Mouse (Mus musculus) stomach, embryonic 15.5 days (tissue): ENCODE measurements around the gene Sgms2. TPM values are rescaled to one million over a fixed set of nuclear protein-coding genes. Genes with fewer than 3 reads are reported as not detected.
A peak's percentile ranks its signal among the peaks of the same experiment; 100 is the strongest.

Source experiments
- ATAC-seq: fragments of 200-750 bp; cut with Nextera tagmentation; 2 replicates; pipeline ENCODE4 v1.8.0; 2017; ENCODE audit warnings: low read depth, moderate number of reproducible peaks, moderate TSS enrichment; ENCODE audit not compliant: insufficient read depth, low FRiP score
- H3K27ac ChIP-seq: fragments of 300-500 bp; sonication (generic); 2 replicates; pipeline ENCODE4 v1.5.1; 2015; ENCODE audit warnings: mild to moderate bottlenecking, inconsistent platforms
- H3K27me3 ChIP-seq: fragments of 300-500 bp; sonication (generic); replicated peaks from 2 replicates; pipeline ENCODE4 v1.6.1; 2015; ENCODE audit warnings: inconsistent platforms
- H3K36me3 ChIP-seq: fragments of 300-500 bp; sonication (generic); 2 replicates; pipeline ENCODE4 v1.6.1; 2015; ENCODE audit warnings: inconsistent platforms
- H3K4me1 ChIP-seq: fragments of 300-500 bp; sonication (generic); 2 replicates; pipeline ENCODE4 v1.6.1; 2015; ENCODE audit warnings: inconsistent platforms
- H3K4me2 ChIP-seq: fragments of 300-500 bp; sonication (generic); 2 replicates; pipeline ENCODE4 v1.6.1; 2015; ENCODE audit warnings: mild to moderate bottlenecking, inconsistent platforms
- H3K4me3 ChIP-seq: fragments of 300-500 bp; sonication (generic); replicated peaks from 2 replicates; pipeline ENCODE4 v1.5.1; 2015; ENCODE audit warnings: inconsistent platforms
- H3K9ac ChIP-seq: fragments of 300-500 bp; sonication (generic); 2 replicates; pipeline ENCODE4 v1.6.1; 2015; ENCODE audit warnings: inconsistent platforms
- H3K9me3 ChIP-seq: fragments of 300-500 bp; sonication (generic); 2 replicates; pipeline ENCODE4 v1.6.1; 2016; ENCODE audit warnings: inconsistent platforms
- WGBS: fragments of 180-500 bp; shearing (Covaris S2); methylation state at CpG from one replicate; pipeline ENCODE4 v1.1.7; 2015; 5-methylcytosine and 5-hydroxymethylcytosine counted together
- polyA plus RNA-seq: library from polyadenylated mRNA; unstranded; fragments of >200 nt; fragmentation: Nextera tagmentation; extraction: Ambion mirVana; gene quantifications from 2 replicates; pipeline ENCODE4 v1.2.1, GENCODE M21; 2015

Gene Sgms2
- polyA plus RNA-seq, 1 experiment from 2014 or later = 10.7 TPM

- Histone ChIP-seq H3K27ac (no peak overlapping the region), H3K27me3 (no peaks in the 10 kb centered on the region), H3K4me3 (no peak overlapping the region), H3K9me3 (no peaks in the 10 kb centered on the region), H3K4me2 (no peak overlapping the region), H3K4me1 (no peaks in the 10 kb centered on the region), H3K36me3 (peaks cover 6% of the 10 kb centered on the region; the same call in 1 of the 2 replicates), H3K9ac (no peak overlapping the region)
- 82% methylated on average over 4 of the region's 4 CpGs for WGBS
- ATAC-seq = no peak
These were observed 164.6 kb downstream of the Sgms2 start for GRCm38 (mm10) chr3:131326637-131327036.

GRCm38 (mm10) chr3:131322081-131322815 lies 169.0 kb downstream of the Sgms2 start:
- H3K9ac ChIP-seq = no peak overlapping the region
- no peaks in the 10 kb centered on the region for H3K9me3 ChIP-seq
- H3K4me3 ChIP-seq = no peak overlapping the region
- no peak overlapping the region for H3K27ac ChIP-seq
- no peak for ATAC-seq
- no peak overlapping the region for H3K4me2 ChIP-seq
- H3K27me3 ChIP-seq = no peaks in the 10 kb centered on the region
- 69% methylated on average over 14 of the region's 14 CpGs for WGBS
- no peaks in the 10 kb centered on the region for H3K4me1 ChIP-seq
- no peaks in the 10 kb centered on the region for H3K36me3 ChIP-seq

DNA sequence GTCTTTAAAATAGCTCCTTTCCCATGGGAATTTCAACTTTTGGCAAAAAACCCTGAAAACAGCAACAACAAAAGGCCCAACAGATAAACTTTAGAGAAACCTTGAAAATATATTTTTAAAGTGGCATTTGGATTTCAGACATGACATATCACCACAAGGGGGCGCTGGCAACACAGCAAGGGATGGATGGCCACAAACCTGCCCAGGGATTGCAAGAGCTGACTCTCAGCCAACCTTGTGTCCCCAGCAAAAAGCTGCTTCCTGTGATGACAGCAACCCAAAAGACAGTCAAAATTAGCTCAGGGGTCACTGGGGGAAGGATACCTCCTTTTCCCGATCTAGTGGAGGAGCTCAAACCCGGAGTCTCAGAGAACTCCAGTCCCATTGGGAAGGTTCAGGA lies 171.0 kb downstream of the Sgms2 start:
- H3K9ac ChIP-seq = no peak overlapping the region
- ATAC-seq = no peak
- H3K27me3 ChIP-seq = no peaks in the 10 kb centered on the region
- H3K4me1 ChIP-seq = no peaks in the 10 kb centered on the region
- H3K4me3 ChIP-seq = no peak overlapping the region
- H3K4me2 ChIP-seq = 0 out of 2 replicates have a peak overlapping the region, but pooled peaks have one; percentile 8
- 3% methylated on average over 3 of the region's 3 CpGs for WGBS
- no peaks in the 10 kb centered on the region for H3K9me3 ChIP-seq
- no peak overlapping the region for H3K27ac ChIP-seq
- H3K36me3 ChIP-seq = no peaks in the 10 kb centered on the region

- Histone ChIP-seq H3K36me3 (no peaks in the 10 kb centered on the region), H3K4me1 (no peaks in the 10 kb centered on the region), H3K27ac (no peak overlapping the region), H3K27me3 (no peaks in the 10 kb centered on the region), H3K9me3 (no peaks in the 10 kb centered on the region), H3K4me3 (no peak overlapping the region), H3K9ac (no peak overlapping the region), H3K4me2 (no peak overlapping the region)
- no peak for ATAC-seq
- WGBS = 59% methylated on average over 2 of the region's 2 CpGs
These were observed 173.0 kb downstream of the Sgms2 start for GRCm38 (mm10) chr3:131318211-131318610.

DNA sequence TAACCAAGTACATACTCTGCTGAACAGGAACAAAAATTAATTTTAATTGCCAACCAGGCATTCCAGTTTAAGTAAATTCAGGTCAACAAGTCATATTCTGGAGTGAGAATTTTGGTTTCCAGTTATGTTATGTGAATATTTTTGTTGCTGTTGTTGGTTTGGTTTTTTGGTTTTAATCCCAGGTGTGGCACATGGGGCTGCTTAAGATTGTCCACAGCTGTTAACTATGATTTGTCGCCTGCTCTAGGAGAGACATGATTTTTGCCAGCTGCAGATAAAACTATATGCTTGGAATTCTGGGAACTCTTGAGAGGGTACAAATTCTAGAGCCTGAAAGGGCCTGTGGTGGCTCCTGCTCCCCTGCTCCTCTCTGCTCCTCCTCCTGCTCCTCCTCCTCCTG lies 174.1 kb downstream of the Sgms2 start:
- no peak overlapping the region for H3K4me3 ChIP-seq
- ATAC-seq = no peak

DNA sequence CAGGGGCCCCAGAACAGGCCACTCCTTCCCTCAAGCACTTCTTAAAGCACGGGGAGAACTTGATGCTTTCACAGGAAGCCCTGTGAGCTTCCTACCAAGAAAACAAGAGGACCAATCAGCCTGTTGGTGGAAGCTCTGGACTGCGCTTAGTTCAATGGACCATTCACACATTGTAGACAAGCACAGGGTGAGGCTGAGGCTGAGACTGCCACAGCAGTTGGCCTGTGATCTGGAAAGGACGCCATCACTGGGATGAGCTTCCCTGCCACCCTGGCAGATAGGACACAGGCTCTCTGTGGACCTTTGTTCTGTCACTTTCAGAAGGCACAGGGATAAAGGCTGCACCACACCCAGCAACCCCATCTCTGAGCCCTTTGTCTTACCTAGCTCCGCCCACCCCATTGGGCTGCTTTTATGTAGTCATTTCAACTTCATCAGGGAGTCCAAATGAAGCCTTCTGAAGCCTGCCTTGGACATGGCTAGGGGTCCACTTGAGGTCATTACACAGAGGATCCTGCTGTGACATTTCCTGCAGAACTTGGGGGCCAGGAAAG lies 175.2 kb downstream of the Sgms2 start:
- no peak for ATAC-seq
- Histone ChIP-seq H3K9me3 (no peaks in the 10 kb centered on the region), H3K4me1 (no peaks in the 10 kb centered on the region), H3K9ac (no peak overlapping the region), H3K4me3 (no peak overlapping the region), H3K27me3 (no peaks in the 10 kb centered on the region), H3K36me3 (no peaks in the 10 kb centered on the region), H3K27ac (no peak overlapping the region), H3K4me2 (no peak overlapping the region)
- WGBS = 61% methylated on average over 4 of the region's 4 CpGs

More for the DNA sequence above, 174.1 kb downstream of the Sgms2 start:
- no peaks in the 10 kb centered on the region for H3K27me3 ChIP-seq
- no peaks in the 10 kb centered on the region for H3K9me3 ChIP-seq
- no peak overlapping the region for H3K27ac ChIP-seq
- H3K4me1 ChIP-seq = no peaks in the 10 kb centered on the region
- H3K9ac ChIP-seq = no peak overlapping the region
- no peaks in the 10 kb centered on the region for H3K36me3 ChIP-seq
- 74% methylated on average over 1 of the region's 1 CpGs for WGBS
- H3K4me2 ChIP-seq = no peak overlapping the region

DNA sequence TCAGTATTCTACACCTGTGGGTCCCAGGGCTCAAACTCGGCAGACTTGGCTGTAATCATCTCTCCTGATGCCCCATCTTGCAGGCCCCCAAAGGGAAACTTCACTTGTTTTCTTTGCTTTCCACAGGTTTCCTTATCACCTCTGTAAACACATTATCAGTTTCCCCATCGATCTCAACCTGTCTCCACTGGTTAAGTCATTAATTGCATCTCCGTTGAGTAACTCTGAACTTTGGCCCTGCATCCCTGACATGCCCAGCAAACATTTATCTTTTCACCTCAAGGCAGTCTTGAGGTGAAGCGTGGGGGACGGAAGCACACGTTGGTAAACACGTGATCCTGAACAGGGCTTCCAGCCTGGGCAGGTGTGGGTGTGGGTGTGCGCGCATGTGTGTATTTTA lies 178.9 kb downstream of the Sgms2 start:
- Histone ChIP-seq H3K4me3 (no peak overlapping the region), H3K9ac (no peak overlapping the region), H3K36me3 (no peaks in the 10 kb centered on the region), H3K27me3 (no peaks in the 10 kb centered on the region), H3K4me2 (no peak overlapping the region), H3K4me1 (no peaks in the 10 kb centered on the region), H3K27ac (no peak overlapping the region), H3K9me3 (no peaks in the 10 kb centered on the region)
- WGBS = 33% methylated on average over 9 of the region's 9 CpGs
- ATAC-seq = no peak

GRCm38 (mm10) chr3:131310572-131310971 lies 180.6 kb downstream of the Sgms2 start:
- Histone ChIP-seq H3K27me3 (no peaks in the 10 kb centered on the region), H3K4me3 (no peak overlapping the region), H3K4me2 (no peak overlapping the region), H3K4me1 (no peaks in the 10 kb centered on the region), H3K27ac (no peak overlapping the region), H3K9me3 (no peaks in the 10 kb centered on the region), H3K36me3 (no peaks in the 10 kb centered on the region), H3K9ac (no peak overlapping the region)
- ATAC-seq = no peak
- WGBS = 76% methylated on average over 4 of the region's 4 CpGs

DNA sequence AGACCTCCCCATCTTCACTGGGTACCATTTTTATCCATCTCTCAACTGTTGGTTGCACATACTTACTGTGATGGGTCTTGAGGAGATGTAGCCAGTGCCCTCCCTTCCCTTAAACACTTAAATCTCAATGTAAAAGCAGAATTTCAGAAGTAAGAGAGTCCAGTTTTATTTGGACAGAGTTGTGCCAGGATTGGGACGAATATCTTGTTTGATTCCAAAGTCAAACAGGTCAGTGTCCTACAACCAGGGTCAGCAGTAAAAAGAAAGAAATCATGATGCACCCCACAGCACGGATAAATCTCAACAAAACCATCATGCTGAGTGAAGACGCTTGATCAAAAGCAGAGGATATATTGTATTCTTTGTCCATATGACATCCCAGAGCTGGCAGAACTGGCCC lies 183.4 kb downstream of the Sgms2 start:
- 91% methylated on average over 3 of the region's 3 CpGs for WGBS
- ATAC-seq = no peak
- no peaks in the 10 kb centered on the region for H3K36me3 ChIP-seq

GRCm38 (mm10) chr3:131306255-131306654 lies 185.0 kb downstream of the Sgms2 start:
- no peak overlapping the region for H3K9ac ChIP-seq
- no peaks in the 10 kb centered on the region for H3K9me3 ChIP-seq
- H3K36me3 ChIP-seq = no peaks in the 10 kb centered on the region
- ATAC-seq = no peak
- 88% methylated on average over 7 of the region's 7 CpGs for WGBS
- H3K4me2 ChIP-seq = no peak overlapping the region
- H3K27me3 ChIP-seq = no peaks in the 10 kb centered on the region
- H3K4me1 ChIP-seq = 0 out of 2 replicates have a peak, but pooled peaks cover 5% of the 10 kb centered on the region
- no peak overlapping the region for H3K27ac ChIP-seq
- H3K4me3 ChIP-seq = no peak overlapping the region

More for the DNA sequence above, 183.4 kb downstream of the Sgms2 start:
- no peaks in the 10 kb centered on the region for H3K9me3 ChIP-seq
- no peak overlapping the region for H3K4me3 ChIP-seq
- H3K4me1 ChIP-seq = no peaks in the 10 kb centered on the region
- H3K27me3 ChIP-seq = no peaks in the 10 kb centered on the region
- H3K27ac ChIP-seq = no peak overlapping the region
- no peak overlapping the region for H3K9ac ChIP-seq
- no peak overlapping the region for H3K4me2 ChIP-seq

DNA sequence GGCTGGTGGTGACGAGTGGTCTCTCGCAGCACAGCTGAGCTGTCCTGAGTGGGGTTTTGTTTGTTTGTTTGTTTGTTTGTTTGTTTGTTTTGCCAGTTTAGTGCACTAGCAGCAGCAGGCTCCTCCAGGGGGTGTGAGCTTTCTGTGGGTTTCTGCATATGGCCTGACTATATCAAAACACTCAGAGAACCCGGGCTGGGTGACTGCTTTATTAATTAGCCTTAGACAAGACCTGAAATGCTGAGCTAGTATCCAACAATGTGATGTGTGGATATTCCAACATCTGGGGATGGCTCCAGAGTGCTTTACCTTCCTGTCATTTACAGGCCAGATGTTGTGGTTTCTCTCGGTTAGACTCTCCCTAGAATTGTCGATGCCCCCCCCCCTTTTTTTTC lies 187.9 kb downstream of the Sgms2 start:
- Histone ChIP-seq H3K4me3 (peak overlapping the region; percentile 71), H3K27ac (no peak overlapping the region), H3K4me2 (peak overlapping the region; percentile 100), H3K27me3 (no peaks in the 10 kb centered on the region), H3K9ac (no peak overlapping the region), H3K36me3 (no peaks in the 10 kb centered on the region), H3K4me1 (0 out of 2 replicates have a peak, but pooled peaks cover 5% of the 10 kb centered on the region), H3K9me3 (no peaks in the 10 kb centered on the region)
- ATAC-seq = no peak; the same call in 1 of the 2 replicates
- WGBS = 16% methylated on average over 5 of the region's 5 CpGs

GRCm38 (mm10) chr3:131302452-131303319 lies 188.5 kb downstream of the Sgms2 start, which contains the start of gene Cyp2u1:
TSS of gene Cyp2u1 (minus strand) at chr3:131303227.
- Histone ChIP-seq H3K9ac (peak within 1 kb of the TSS; percentile 25; the same call in 1 of the 2 replicates), H3K9me3 (no peaks in the 10 kb centered on the region), H3K27me3 (no peaks in the 10 kb centered on the region), H3K27ac (no peak within 1 kb of the TSS), H3K4me1 (0 out of 2 replicates have a peak, but pooled peaks cover 5% of the 10 kb centered on the region), H3K4me2 (peak within 1 kb of the TSS; percentile 100), H3K4me3 (peak within 1 kb of the TSS; percentile 71), H3K36me3 (no peaks in the 10 kb centered on the region)
- peak; percentile 95 for ATAC-seq
- WGBS = under 1% methylated on average over 71 of the region's 71 CpGs
